Mouse (Mus musculus) kidney, adult 18-20 months (tissue): ENCODE results near the gene Gdpgp1.

Experiments
- DNase-seq: peaks from one replicate; pipeline ENCODE4 v3.0.0; 2021

The Gdpgp1 gene

GRCm38 (mm10) chr7:80199851-80200587, 32.6 kb upstream of the Gdpgp1 start:
- no peak for DNase-seq

- DNase-seq: no peak
Measured at GRCm38 (mm10) chr7:80200588-80200945, 32.1 kb upstream of the Gdpgp1 start.

GRCm38 (mm10) chr7:80200963-80201539, 31.6 kb upstream of the Gdpgp1 start:
- DNase-seq: no peak

- peak; percentile 47 for DNase-seq
Measured at GRCm38 (mm10) chr7:80201888-80202540, 30.7 kb upstream of the Gdpgp1 start.

- DNase-seq: no peak
Measured at GRCm38 (mm10) chr7:80202961-80203360, 29.7 kb upstream of the Gdpgp1 start.

- DNase-seq: no peak
Measured at GRCm38 (mm10) chr7:80203638-80204096, 29.0 kb upstream of the Gdpgp1 start.

- DNase-seq: no peak
Measured at GRCm38 (mm10) chr7:80204362-80204761, 28.3 kb upstream of the Gdpgp1 start.

- DNase-seq: no peak
Measured at GRCm38 (mm10) chr7:80204961-80205360, 27.7 kb upstream of the Gdpgp1 start.

- DNase-seq: no peak
Measured at GRCm38 (mm10) chr7:80205705-80206589, 26.7 kb upstream of the Gdpgp1 start.

- DNase-seq: peak; percentile 62
Measured at GRCm38 (mm10) chr7:80207314-80207731, 25.3 kb upstream of the Gdpgp1 start.

GRCm38 (mm10) chr7:80208026-80208642, 24.5 kb upstream of the Gdpgp1 start:
- DNase-seq: peak; percentile 60

- peak; percentile 58 for DNase-seq
Measured at GRCm38 (mm10) chr7:80208738-80209430, 23.8 kb upstream of the Gdpgp1 start.

- no peak for DNase-seq
Measured at GRCm38 (mm10) chr7:80209669-80210068, 23.0 kb upstream of the Gdpgp1 start.

GRCm38 (mm10) chr7:80210982-80211381, 21.7 kb upstream of the Gdpgp1 start:
- no peak for DNase-seq

- DNase-seq: no peak
Measured at GRCm38 (mm10) chr7:80213604-80214003, 19.1 kb upstream of the Gdpgp1 start.

GRCm38 (mm10) chr7:80214459-80214858, 18.2 kb upstream of the Gdpgp1 start:
- no peak for DNase-seq

- peak; percentile 83 for DNase-seq
Measured at GRCm38 (mm10) chr7:80215398-80215797, 17.3 kb upstream of the Gdpgp1 start.

GRCm38 (mm10) chr7:80216566-80216965, 16.1 kb upstream of the Gdpgp1 start:
- DNase-seq: peak; percentile 43

GRCm38 (mm10) chr7:80218666-80219065, 14.0 kb upstream of the Gdpgp1 start:
- no peak for DNase-seq

GRCm38 (mm10) chr7:80220237-80220797, 12.3 kb upstream of the Gdpgp1 start:
- no peak for DNase-seq

GRCm38 (mm10) chr7:80221179-80221750, 11.4 kb upstream of the Gdpgp1 start:
- DNase-seq: no peak
